Mouse (Mus musculus) regulatory T cell (primary cell): ENCODE results near the gene Megf11.

Source experiments
- in situ Hi-C: fragments of 300-600 bp; cut with MboI, MseI; formaldehyde crosslinking; loops from one replicate; pipeline ENCODE4 v1.15.1; 2025; ENCODE audit warnings: high pct_unique_total_duplicates

The Megf11 gene

DNA sequence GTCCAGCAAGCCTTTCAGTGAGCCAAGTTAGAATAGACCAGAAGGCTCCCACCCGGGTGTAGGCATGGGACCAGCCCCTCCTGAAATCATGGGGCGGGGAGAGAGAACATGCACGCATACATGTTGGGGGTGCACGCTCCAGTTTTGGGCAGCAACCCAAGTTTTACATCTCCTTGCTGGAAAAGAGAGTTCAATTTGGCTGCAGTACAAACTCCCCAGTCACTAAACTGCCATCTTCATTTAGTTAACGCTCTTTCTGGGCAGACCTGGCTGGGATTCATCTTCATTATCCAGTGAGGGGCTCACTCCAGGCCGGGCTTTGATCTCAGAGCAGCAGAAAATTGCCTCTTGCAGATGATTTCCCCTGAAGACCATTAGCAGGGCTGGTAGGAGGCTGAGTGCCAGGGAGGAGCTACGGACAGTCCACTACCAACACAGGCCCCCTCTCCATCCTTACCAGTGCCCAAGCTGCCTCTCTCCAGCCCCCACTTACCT lies 218.8 kb downstream of the Megf11 start:
- in situ Hi-C loops: no loop called here

GRCm38 (mm10) chr9:64605077-64605714 lies 219.8 kb downstream of the Megf11 start:
- in situ Hi-C loops: no loop called here

GRCm38 (mm10) chr9:64605735-64606349 lies 220.4 kb downstream of the Megf11 start:
- in situ Hi-C loops: no loop called here

DNA sequence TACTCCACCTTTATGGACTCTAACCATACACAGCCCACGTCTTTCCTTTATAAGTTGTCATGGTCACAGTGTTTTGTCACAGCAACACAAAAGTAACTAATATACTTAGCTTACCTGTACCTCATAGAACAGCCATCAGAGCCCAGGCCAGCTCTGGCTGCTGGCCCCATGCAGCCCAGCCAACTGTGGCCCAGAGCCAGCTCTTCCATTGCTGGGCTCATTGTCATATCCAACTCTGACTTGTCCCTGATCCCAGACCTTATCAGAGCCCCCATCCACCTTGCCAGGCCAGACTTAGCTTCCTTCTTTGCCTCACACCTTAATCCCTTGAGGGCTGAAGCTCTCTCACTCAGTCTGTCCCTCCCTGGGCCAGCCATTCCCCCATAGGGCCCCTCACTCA lies 221.6 kb downstream of the Megf11 start:
- in situ Hi-C loops: no loop called here

GRCm38 (mm10) chr9:64609546-64609945 lies 224.1 kb downstream of the Megf11 start:
- in situ Hi-C loops: no loop called here

- in situ Hi-C loops: no loop called here
These were observed 226.9 kb downstream of the Megf11 start for GRCm38 (mm10) chr9:64612121-64612983.

DNA sequence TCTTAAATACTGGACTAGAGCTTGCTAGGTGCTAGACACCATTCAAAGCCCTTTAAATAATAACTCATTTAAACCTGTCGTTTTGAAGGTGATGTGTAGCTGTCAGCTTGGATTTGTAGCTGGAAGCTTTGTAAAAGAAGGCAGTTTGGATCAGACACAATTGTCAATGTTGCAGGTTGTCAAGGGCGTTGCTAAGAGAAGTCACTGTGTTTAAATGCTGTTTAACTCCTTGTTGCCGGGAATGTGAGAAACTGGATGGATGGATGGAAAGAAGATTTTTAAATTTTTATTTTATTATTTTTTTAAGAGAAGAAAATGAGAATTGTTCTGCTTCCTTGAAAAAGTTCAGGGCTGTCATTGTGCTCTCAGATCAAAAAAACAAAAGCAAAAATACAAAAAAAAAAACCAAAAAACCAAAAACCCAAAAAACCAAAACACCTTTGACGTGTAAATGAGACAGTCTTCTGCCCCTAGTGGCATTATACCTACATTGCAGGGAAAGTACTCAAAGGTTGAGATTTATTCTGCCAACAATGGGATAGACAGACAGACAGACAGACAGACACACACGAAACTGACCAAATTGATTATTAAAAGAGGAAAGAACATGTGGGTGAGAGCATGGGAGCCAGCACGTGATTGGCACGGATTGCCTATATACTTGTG lies 227.7 kb downstream of the Megf11 start:
- in situ Hi-C loops: no loop called here

- in situ Hi-C loops: no loop called here
These were observed 232.0 kb downstream of the Megf11 start for GRCm38 (mm10) chr9:64617413-64617812.

- in situ Hi-C loops: no loop called here
These were observed 233.0 kb downstream of the Megf11 start for GRCm38 (mm10) chr9:64618433-64618832.

GRCm38 (mm10) chr9:64619440-64619839 lies 234.0 kb downstream of the Megf11 start:
- in situ Hi-C loops: no loop called here

DNA sequence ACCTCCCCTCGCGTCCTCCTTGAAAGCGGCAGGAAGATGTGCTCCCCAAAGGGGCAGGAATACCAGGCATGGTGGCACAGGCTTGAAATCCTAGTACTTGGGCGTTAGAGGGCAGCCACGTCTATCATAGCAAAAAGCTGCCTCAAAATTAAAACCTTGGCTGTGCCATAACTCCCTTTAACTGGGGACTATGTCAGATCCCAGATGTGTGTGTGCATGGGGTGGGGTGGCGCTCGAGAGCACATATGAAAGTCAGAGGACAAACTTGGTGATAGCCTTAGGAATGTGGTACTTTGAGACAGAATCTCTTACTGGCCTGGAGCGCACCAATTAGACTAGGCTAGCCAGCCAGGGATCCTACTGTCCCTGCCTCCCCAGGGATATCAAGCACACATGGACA lies 235.2 kb downstream of the Megf11 start:
- in situ Hi-C loops: no loop called here

DNA sequence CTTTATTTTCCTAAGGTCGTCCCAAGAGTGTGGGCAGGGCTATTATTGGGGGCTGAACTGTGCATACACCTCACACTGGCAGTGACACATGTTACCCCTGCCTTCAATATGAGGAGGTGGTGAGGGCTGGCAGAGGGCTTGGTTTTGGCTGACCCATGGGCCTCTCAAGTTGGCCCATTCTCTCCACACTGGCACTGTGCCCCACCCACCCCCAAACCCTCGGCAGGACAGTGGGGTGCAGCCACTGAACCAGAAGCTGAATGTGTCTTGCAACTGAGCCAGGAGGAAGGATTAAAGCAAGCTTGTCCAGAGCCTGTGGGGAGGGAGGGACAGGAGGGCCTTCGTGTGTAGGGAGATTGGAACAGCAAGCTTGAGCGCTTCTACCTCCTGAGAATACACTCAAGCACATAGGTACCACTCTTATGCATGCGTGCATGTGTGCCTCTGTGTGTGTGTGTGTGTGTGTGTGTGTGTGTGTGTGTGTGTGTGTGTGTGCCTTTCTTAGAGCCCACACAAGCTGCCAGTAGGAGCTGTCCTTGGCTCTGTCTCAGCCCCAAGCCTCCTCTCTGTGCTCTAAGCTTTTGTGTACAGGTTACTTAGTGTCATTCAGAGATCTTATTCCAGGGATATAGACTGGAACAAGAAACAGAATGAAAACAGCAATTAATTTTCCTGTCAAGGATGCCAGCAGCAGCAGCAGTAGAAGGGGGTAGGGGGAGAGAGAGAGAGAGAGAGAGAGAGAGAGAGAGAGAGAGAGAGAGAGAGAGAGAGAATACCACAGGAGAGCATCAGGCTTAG lies 236.3 kb downstream of the Megf11 start:
- in situ Hi-C loops: no loop called here

- in situ Hi-C loops: no loop called here
These were observed 237.9 kb downstream of the Megf11 start for GRCm38 (mm10) chr9:64623361-64623760.

DNA sequence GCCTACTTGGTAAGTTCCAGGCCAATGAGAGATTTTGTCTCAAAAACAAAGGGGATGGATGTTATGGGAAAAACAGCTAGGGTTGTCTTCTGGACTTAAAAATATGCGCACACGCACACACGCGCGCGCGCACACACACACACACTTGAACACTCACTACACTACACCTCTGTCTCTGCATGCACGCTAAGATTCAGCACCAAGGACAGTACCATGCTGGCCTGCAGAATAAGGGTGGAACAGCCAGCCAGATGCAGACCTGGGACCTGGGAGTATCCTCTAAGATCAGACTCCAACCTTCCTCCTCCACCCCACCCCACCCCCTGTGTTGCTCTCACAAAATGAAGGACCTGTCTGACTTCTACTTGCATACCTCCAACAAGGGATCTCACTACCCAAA lies 239.1 kb downstream of the Megf11 start:
- in situ Hi-C loops: no loop called here

DNA sequence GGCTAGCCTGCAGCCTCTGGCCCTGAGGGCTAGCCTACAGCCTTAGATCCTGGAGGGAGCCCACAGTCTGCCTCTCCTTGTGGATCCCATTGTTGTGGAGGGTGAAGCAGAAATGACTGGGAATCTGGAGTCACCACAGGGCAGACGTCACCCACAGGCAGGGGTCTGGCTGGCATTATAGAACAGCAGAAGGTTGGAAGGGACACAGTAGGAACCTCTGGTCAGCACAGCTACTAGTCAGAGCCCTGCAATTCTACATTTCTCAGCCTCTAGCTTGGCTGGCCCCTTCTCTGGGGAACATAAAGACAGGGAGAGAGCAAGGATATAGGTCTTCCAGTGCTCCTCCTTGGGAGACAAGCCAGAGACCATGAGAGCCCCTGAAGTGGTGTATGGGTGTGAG lies 244.4 kb downstream of the Megf11 start:
- in situ Hi-C loops: loop anchor here (10.0 kb wide), 1 partner anchor 855 kb away; no protein-coding TSS in a partner anchor

GRCm38 (mm10) chr9:64633169-64633568 lies 247.7 kb downstream of the Megf11 start:
- in situ Hi-C loops: loop anchor here (10.0 kb wide), 1 partner anchor 858 kb away; no protein-coding TSS in a partner anchor

GRCm38 (mm10) chr9:64636111-64636510 lies 250.7 kb downstream of the Megf11 start:
- in situ Hi-C loops: loop anchor here (10.0 kb wide), 1 partner anchor 861 kb away; no protein-coding TSS in a partner anchor

GRCm38 (mm10) chr9:64636961-64637360 lies 251.5 kb downstream of the Megf11 start:
- in situ Hi-C loops: loop anchor here (10.0 kb wide), 1 partner anchor 862 kb away; no protein-coding TSS in a partner anchor

- in situ Hi-C loops: loop anchor here (10.0 kb wide), 1 partner anchor 863 kb away; no protein-coding TSS in a partner anchor
These were observed 252.8 kb downstream of the Megf11 start for GRCm38 (mm10) chr9:64638250-64638649.

DNA sequence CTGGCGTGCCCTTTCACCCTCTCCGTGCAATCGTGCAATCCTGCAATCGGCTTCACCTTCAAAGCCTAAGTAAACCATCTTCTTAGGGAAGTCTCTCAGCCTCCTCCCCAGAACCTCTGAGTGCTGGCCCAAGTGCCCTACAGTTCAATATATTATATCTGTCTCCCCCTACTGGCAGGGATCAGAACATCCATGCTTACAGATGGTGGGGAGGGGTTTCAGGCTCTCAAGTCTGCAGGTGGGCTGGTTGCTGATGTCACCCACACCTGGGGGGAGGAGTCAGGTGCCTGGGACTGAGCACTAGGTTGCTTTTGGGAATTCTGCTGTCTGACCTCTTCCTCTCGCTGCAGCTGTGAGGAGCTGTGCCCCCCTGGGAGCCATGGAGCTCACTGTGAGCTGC lies 254.2 kb downstream of the Megf11 start:
- in situ Hi-C loops: loop anchor here (10.0 kb wide), 1 partner anchor 865 kb away; no protein-coding TSS in a partner anchor

DNA sequence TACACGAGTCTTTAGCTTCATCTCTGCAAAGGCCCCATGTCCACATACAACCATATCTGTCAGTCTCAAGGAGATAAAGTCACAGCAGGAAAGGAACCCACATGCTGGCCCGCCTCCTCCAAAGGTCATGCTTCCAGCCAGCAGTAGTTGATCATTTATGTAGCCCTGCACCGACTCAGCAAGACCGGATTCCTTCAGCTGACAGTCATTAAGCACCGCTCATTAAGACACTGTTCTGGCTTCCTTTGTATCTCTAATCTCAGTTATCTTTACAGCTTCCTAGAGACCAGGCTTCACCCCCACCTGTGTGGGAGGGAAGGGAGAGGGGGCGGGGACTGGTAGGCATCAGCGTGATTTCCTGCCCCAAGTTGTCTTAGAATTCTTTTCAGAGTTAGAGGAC lies 258.7 kb downstream of the Megf11 start:
- in situ Hi-C loops: no loop called here
